Mouse (Mus musculus) cerebellum, adult (tissue): Measurements from ENCODE around the gene Abcg1.

Experiments used
- ATAC-seq: cut with Nextera tagmentation; 2 replicates; pipeline ENCODE4 v1.9.2; 2017; ENCODE audit warnings: mild to moderate bottlenecking, moderate library complexity, mixed read lengths; ENCODE audit not compliant: insufficient number of reproducible peaks, low FRiP score, low TSS enrichment

Gene Abcg1

DNA sequence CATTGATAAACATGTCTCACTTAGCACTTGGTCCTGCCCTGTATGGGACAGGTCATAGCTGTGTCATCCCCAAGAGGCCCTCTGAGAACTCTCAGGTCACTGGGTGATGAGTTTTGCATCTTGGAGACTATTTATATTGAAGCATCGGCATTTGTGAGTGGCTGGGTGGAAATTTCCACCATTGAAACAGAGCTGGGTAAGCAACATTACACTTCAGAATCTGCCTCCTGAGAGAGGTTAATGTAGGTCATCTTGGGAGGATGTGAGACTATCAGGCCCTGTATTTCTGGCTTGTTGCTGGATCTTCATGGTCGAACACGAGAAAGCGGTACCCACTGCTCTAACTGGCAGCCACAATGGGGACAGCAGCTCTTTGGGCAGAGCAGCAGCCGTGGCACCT, 18.0 kb downstream of the Abcg1 start:
- ATAC-seq, result no peak

GRCm38 (mm10) chr17:31077561-31077960, 20.1 kb downstream of the Abcg1 start:
- ATAC-seq, result no peak

- ATAC-seq, result no peak
Observed at GRCm38 (mm10) chr17:31078581-31078980, 21.1 kb downstream of the Abcg1 start.

DNA sequence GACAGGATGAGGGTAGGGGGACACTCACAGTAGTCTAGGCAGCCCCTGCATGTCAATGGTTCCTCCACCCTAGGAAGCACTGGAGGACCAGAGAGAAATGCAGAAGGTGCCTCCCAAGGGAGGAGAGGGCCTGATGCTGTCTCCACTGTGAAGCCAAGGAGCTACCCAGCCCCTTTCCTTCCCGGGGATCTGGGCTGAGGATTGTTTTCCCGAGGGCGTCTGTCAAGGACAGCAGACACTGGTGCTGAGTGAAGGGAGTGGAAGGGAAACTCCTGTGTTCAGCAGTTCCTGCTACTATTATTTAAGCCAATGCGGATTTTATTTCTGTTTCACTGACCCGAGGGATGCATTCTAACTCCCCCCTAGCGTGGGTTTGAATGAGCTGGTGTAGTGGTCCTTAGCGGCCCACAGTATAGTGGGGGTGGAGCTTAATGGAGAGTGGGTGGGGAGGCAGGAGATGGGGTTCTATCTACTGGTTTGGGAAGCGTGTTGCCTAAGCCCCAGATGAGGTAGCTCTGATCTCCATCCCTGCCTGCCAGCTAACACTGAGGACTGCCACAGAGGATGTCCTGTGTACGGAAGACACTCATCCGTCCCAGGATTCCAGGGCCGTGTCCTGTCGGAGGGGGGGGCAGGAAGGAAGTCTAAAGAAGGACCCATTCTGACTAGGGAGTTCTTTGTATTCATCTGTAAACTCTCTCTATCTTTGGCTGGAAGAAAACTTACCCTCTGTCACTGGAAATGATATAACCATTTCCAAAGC, 21.8 kb downstream of the Abcg1 start:
- no peak for ATAC-seq

- ATAC-seq, result no peak
Observed at GRCm38 (mm10) chr17:31082296-31083078, 25.0 kb downstream of the Abcg1 start.

DNA sequence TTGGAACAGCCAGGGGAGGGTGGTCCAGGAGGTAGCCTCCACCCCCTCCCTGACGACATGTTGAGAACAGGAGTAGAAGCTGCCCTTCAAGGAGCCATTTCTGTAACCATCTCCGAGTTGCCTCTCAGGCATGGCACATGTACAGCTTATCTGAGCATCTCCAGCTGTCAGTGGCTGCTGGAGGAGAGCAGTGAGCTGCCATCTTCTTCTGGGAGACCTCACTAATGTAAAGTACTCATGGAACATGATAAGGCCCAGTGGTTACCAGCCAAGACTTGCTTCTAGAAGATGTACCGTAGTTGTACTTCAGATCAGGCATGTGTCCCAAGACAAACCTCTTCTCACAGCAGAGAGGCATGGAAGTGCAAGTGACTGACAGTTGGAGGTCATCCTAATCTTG, 28.0 kb downstream of the Abcg1 start:
- ATAC-seq, result no peak

DNA sequence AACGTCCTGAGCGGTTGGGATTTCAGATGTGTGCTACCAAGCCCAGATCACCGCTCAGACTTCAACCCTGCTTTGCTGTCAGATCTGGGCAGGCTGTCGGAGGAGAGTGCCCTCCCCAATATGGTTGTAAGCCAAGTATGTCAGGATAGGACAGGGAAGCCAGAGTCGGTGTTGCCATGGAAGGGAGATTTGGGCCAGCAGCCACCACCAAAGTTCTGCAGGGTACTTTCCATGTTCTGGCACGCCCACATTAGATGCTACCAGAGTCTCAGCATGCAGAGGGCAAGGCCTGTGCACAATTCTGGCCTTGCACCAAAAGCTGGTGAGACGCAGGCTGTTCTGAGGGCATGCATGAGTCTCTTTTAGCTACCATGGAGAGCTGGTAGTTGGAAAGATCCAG, 28.7 kb downstream of the Abcg1 start:
- peak; percentile 46; the same call in 1 of the 2 replicates for ATAC-seq

- ATAC-seq, result no peak
Observed at GRCm38 (mm10) chr17:31088711-31089110, 31.2 kb downstream of the Abcg1 start.

DNA sequence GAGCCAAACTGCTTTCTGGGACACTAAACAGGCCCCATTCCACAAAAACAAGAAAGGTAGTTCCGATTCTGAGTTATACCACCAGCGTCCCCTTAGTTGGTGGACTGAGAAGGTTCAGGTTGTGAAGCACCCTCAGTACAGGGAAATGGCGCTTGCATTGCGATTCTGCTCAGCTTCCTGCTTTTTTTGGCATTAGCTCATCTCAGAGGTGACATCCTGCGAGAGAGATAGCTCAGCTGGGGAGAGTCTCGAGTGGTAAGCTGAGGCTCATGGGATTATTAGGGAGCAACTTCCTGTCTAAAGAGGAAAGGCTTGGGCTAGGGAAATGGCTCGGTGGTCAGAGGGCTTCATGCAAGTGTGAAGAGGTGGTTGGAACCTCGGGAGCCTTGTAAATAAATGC, 32.4 kb downstream of the Abcg1 start:
- ATAC-seq, result no peak

GRCm38 (mm10) chr17:31091023-31091735, 33.7 kb downstream of the Abcg1 start:
- no peak for ATAC-seq

- no peak for ATAC-seq
Observed at GRCm38 (mm10) chr17:31094781-31095180, 37.3 kb downstream of the Abcg1 start.

DNA sequence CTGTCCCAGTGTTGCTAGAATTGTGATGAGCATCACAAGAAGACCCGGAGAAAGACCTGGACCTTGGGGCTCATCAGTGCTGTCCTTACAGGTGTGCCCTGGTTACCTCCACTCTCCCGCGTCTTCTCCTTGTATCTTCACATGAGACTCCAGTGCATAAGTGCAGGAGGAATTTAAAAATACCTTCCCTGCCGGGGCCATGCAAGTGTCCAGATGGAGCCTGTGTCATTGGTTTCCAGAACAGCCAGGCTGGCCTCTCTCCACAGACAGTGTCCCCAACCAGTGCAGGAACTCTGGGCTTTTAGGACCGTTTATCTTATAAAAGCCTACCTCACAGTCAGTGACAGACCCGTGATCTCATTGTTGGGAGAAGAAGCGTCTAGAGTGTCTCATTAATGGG, 38.1 kb downstream of the Abcg1 start:
- no peak for ATAC-seq

GRCm38 (mm10) chr17:31096893-31097292, 39.4 kb downstream of the Abcg1 start:
- ATAC-seq, result no peak

DNA sequence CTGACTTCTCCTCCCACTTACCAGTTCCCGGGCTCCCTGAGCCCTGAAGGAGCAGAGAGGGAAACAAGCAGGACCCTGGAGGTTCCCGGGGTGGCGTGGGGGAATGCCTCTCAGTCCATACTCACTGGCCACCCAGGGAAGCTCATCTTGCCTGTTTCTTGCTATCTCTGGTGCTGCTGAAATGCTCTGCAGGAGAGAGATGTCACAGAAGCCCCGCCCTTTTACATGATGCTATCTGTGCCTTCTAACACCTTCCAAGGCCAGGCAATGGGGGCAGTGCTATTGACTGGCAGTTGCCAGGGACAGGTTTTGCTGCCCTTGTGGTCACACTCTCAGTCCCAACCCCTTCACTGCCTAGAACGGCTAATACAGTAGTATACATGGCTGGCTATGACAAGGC, 41.3 kb downstream of the Abcg1 start:
- ATAC-seq, result no peak

GRCm38 (mm10) chr17:31103007-31103570, 45.6 kb downstream of the Abcg1 start:
- no peak for ATAC-seq

DNA sequence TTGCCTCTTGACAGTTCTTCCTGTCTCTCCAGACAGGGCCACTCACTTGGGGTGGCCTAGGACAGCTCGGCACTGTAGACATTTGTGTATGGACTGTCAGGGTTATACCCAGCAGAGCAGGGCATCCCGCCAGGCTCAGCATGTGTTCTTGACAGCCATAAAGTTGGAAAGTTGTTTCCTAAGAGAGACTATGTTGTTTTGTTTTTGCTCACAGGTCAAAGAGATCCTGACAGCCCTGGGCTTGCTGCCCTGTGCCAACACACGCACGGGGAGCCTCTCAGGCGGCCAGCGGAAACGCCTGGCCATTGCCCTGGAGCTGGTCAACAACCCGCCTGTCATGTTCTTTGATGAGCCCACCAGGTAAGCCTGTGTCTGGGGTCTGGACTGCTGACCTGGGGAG, 46.3 kb downstream of the Abcg1 start:
- no peak for ATAC-seq

- ATAC-seq, result no peak
Observed at GRCm38 (mm10) chr17:31108388-31108787, 50.9 kb downstream of the Abcg1 start.

DNA sequence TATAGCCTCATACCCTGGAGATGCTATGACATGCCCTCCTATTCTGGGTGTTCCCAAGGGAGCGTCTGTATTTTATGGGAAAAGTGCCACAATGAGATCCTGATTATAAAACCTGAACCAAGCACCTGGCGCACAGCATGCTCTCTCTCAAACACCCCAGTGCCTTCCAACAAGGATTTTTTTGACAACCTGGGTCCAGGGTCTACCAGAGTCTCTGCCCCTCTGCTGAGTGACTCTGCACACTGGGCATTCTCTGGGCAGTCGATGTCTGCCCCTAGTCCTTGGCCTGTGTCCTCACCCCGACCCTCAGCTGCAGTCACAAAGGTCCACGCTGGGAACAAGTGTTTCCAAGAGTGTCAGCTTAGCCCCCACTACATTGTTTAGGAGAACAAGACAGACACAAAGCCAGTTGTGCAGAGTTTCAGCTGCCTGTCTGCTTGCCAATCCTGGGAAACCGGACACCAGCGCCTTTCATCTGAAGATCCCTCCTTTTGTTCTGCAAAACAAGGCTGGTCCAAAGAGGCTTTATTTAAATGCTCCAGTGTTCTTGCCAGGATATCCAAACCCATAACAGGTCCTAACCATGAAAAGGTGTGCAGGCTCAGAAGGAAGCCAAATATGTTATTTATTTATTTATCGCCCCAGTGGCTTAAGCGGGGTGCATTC, 55.8 kb downstream of the Abcg1 start:
- ATAC-seq, result no peak

- no peak for ATAC-seq
Observed at GRCm38 (mm10) chr17:31116063-31116462, 58.6 kb downstream of the Abcg1 start.

DNA sequence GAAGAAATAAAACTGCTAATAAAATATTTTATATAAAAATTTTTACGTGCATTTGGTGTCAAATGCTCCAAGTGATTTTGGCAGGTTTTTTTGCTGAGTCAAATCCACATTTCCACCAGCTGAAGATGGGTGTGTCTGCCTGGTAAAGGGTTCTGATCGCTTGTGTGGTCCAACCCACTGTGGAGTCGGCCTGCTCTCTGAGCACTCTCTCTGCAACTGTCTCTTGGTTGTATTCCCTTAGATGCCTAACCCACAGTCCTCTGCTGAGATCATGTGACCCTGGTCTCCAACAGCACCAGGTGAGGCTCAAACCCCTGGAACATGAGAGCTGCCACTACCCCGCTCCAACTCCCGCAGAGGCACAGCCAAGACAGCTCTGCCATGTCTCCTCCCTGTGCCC, 60.5 kb downstream of the Abcg1 start:
- ATAC-seq, result no peak
